Mouse (Mus musculus): ENCODE results near the gene Deup1. TPM values are rescaled to one million over a fixed set of nuclear protein-coding genes. Genes with fewer than 3 reads are reported as not detected.

The Deup1 gene
- 0.13 and 0.17 TPM in 2 replicates for polyA plus RNA-seq (2015; fragmentation: Nextera tagmentation; extraction: Ambion mirVana)

- Histone ChIP-seq H3K4me3 (ENCODE audit: low read depth, low read length) (no peak within 1 kb of the TSS), H3K9ac (replicated peaks) (no peak within 1 kb of the TSS)
Measured at GRCm38 (mm10) chr9:15627785-15628287, at the start of gene Deup1. Gene Deup1 (minus strand): TSS chr9:15627933.

GRCm38 (mm10) chr9:15672251-15672650 is 44.5 kb upstream of the Deup1 start:
- Histone ChIP-seq H3K9ac (replicated peaks) (no peak overlapping the region), H3K9me3 (ENCODE audit: low read length) (no peaks in the 10 kb centered on the region), H3K27ac (ENCODE audit: low read depth) (no peak overlapping the region), H3K4me2 (ENCODE audit: low read depth, low read length) (no peak overlapping the region), H3K27me3 (ENCODE audit: insufficient read depth, low read length) (no peaks in the 10 kb centered on the region), H3K4me1 (ENCODE audit: insufficient read depth) (0 out of 2 replicates have a peak, but pooled peaks cover 4% of the 10 kb centered on the region), H3K36me3 (replicated peaks; ENCODE audit: insufficient read depth, low read length) (no peaks in the 10 kb centered on the region), H3K4me3 (ENCODE audit: low read depth, low read length) (no peak overlapping the region)
- ATAC-seq (no peak), DNase-seq (no peak)
- WGBS (ENCODE audit: insufficient replicate concordance): 9% methylated on average over 1 of the region's 1 CpGs
- TF ChIP-seq CTCF (IDR thresholded peaks at IDR 0.05; ENCODE audit: low read depth) (no peak), EP300 (IDR thresholded peaks at IDR 0.05; ENCODE audit: low read depth) (no peak)

More at GRCm38 (mm10) chr9:15627785-15628287, at the start of gene Deup1:
- Histone ChIP-seq H3K27ac (ENCODE audit: low read depth) (no peak within 1 kb of the TSS), H3K27me3 (ENCODE audit: insufficient read depth, low read length) (0 out of 2 replicates have a peak, but pooled peaks cover 6% of the 10 kb centered on the region), H3K9me3 (ENCODE audit: low read length) (no peaks in the 10 kb centered on the region), H3K4me2 (ENCODE audit: low read depth, low read length) (peak within 1 kb of the TSS; percentile 59), H3K4me1 (ENCODE audit: insufficient read depth) (no peaks in the 10 kb centered on the region), H3K36me3 (replicated peaks; ENCODE audit: insufficient read depth, low read length) (no peaks in the 10 kb centered on the region)
- TF ChIP-seq EP300 (IDR thresholded peaks at IDR 0.05; ENCODE audit: low read depth): no peak
- TF ChIP-seq CTCF (IDR thresholded peaks at IDR 0.05; ENCODE audit: low read depth): no peak
- ATAC-seq: peak; percentile 71; the same call in 1 of the 2 replicates
- WGBS (ENCODE audit: insufficient replicate concordance): 3% methylated on average over 26 of the region's 28 CpGs
- peak; percentile 53 for DNase-seq

GRCm38 (mm10) chr9:15670002-15670527 is 42.3 kb upstream of the Deup1 start:
- Histone ChIP-seq H3K4me2 (ENCODE audit: low read depth, low read length) (no peak overlapping the region), H3K9me3 (ENCODE audit: low read length) (no peaks in the 10 kb centered on the region), H3K9ac (replicated peaks) (no peak overlapping the region), H3K36me3 (replicated peaks; ENCODE audit: insufficient read depth, low read length) (no peaks in the 10 kb centered on the region), H3K27ac (ENCODE audit: low read depth) (no peak overlapping the region), H3K27me3 (ENCODE audit: insufficient read depth, low read length) (no peaks in the 10 kb centered on the region), H3K4me3 (ENCODE audit: low read depth, low read length) (no peak overlapping the region), H3K4me1 (ENCODE audit: insufficient read depth) (0 out of 2 replicates have a peak, but pooled peaks cover 4% of the 10 kb centered on the region)
- TF ChIP-seq EP300 (IDR thresholded peaks at IDR 0.05; ENCODE audit: low read depth) (no peak), CTCF (IDR thresholded peaks at IDR 0.05; ENCODE audit: low read depth) (no peak)
- peak; percentile 58; the same call in 1 of the 2 replicates for ATAC-seq
- WGBS (ENCODE audit: insufficient replicate concordance): 45% methylated on average over 5 of the region's 5 CpGs
- DNase-seq: no peak

- no peak overlapping the region for H3K9ac ChIP-seq (replicated peaks)
- ATAC-seq: no peak
- H3K27ac ChIP-seq (ENCODE audit: low read depth): no peak overlapping the region
- no peak overlapping the region for H3K4me2 ChIP-seq (ENCODE audit: low read depth, low read length)
- TF ChIP-seq EP300 (IDR thresholded peaks at IDR 0.05; ENCODE audit: low read depth): no peak
- no peak for TF ChIP-seq CTCF (IDR thresholded peaks at IDR 0.05; ENCODE audit: low read depth)
- 55% methylated on average over 3 of the region's 3 CpGs for WGBS (ENCODE audit: insufficient replicate concordance)
- no peaks in the 10 kb centered on the region for H3K27me3 ChIP-seq (ENCODE audit: insufficient read depth, low read length)
- DNase-seq: no peak
- no peaks in the 10 kb centered on the region for H3K36me3 ChIP-seq (replicated peaks; ENCODE audit: insufficient read depth, low read length)
- no peak overlapping the region for H3K4me3 ChIP-seq (ENCODE audit: low read depth, low read length)
- 0 out of 2 replicates have a peak, but pooled peaks cover 4% of the 10 kb centered on the region for H3K4me1 ChIP-seq (ENCODE audit: insufficient read depth)
- no peaks in the 10 kb centered on the region for H3K9me3 ChIP-seq (ENCODE audit: low read length)
Measured at GRCm38 (mm10) chr9:15669452-15669851, 41.7 kb upstream of the Deup1 start.

- H3K4me1 ChIP-seq (ENCODE audit: insufficient read depth): no peaks in the 10 kb centered on the region
- 66% methylated on average over 7 of the region's 7 CpGs for WGBS (ENCODE audit: insufficient replicate concordance)
- no peaks in the 10 kb centered on the region for H3K36me3 ChIP-seq (replicated peaks; ENCODE audit: insufficient read depth, low read length)
- H3K4me2 ChIP-seq (ENCODE audit: low read depth, low read length): no peak overlapping the region
- ATAC-seq (no peak), DNase-seq (no peak)
- no peaks in the 10 kb centered on the region for H3K9me3 ChIP-seq (ENCODE audit: low read length)
- no peaks in the 10 kb centered on the region for H3K27me3 ChIP-seq (ENCODE audit: insufficient read depth, low read length)
- TF ChIP-seq CTCF (IDR thresholded peaks at IDR 0.05; ENCODE audit: low read depth) (no peak), EP300 (IDR thresholded peaks at IDR 0.05; ENCODE audit: low read depth) (no peak)
- no peak overlapping the region for H3K27ac ChIP-seq (ENCODE audit: low read depth)
- H3K9ac ChIP-seq (replicated peaks): no peak overlapping the region
- no peak overlapping the region for H3K4me3 ChIP-seq (ENCODE audit: low read depth, low read length)
Measured at GRCm38 (mm10) chr9:15664606-15665005, 36.9 kb upstream of the Deup1 start.

- TF ChIP-seq CTCF (IDR thresholded peaks at IDR 0.05; ENCODE audit: low read depth): no peak
- TF ChIP-seq EP300 (IDR thresholded peaks at IDR 0.05; ENCODE audit: low read depth): no peak
- WGBS (ENCODE audit: insufficient replicate concordance): 67% methylated on average over 6 of the region's 6 CpGs
- Histone ChIP-seq H3K27ac (ENCODE audit: low read depth) (no peak overlapping the region), H3K4me2 (ENCODE audit: low read depth, low read length) (no peak overlapping the region), H3K9ac (replicated peaks) (no peak overlapping the region), H3K36me3 (replicated peaks; ENCODE audit: insufficient read depth, low read length) (no peaks in the 10 kb centered on the region), H3K27me3 (ENCODE audit: insufficient read depth, low read length) (no peaks in the 10 kb centered on the region), H3K4me3 (ENCODE audit: low read depth, low read length) (no peak overlapping the region), H3K4me1 (ENCODE audit: insufficient read depth) (no peaks in the 10 kb centered on the region), H3K9me3 (ENCODE audit: low read length) (0 out of 2 replicates have a peak, but pooled peaks cover 2% of the 10 kb centered on the region)
- DNase-seq (no peak), ATAC-seq (no peak)
Measured at GRCm38 (mm10) chr9:15659069-15659468, 31.3 kb upstream of the Deup1 start.

Measured in liver, postnatal 0 days (tissue).